Mouse (Mus musculus) MN1 (cell line): Measurements from ENCODE around the gene Gm43720.

Experiments
- DNase-seq: peaks from one replicate; pipeline ENCODE4 v3.0.0-alpha.2; 2016; ENCODE audit warnings: low spot score

The Gm43720 gene

DNA sequence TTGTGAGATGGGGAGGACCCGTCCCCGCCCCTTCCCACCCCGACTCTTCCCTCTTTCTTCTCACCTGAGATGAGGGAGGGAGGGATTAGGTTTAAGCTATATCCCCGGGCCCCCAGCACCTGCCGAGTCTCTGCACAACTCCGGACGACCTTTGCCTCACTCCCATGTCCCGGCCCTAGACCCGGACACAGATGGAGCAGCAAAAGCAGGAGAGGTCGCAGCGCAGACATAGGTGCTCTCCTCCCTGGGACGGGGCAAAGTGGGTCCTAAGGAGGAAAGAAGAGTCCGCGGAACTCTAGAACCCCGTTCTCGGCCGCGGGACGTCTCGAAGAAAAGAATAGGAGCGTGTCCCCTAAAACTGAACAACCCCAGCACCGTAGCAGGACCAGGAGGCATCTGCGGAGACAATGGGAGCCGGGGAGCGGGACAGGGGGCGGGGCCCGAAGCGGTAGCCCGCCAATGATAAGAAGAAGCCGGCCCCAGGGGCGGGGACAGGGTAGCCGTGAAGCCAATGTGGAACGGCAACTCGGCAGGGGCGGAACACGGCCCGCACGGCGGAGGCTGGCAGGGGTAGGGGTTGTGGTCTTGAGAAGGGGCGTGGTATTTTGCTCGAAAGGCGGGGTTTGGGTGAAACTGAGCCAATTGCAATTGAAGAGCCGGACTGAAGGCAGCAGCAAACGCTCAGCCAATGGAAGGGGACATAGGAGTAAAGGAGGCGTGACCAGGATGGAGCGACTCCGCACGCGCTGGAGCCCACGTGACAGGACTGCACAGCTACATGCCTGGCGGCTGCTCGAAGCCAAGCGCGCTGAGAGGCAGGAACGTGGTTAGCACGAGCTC lies at the start of gene Gm43720, which contains the start of the genes Gpc2 and Stag3:
TSS of gene Gm43720 (minus strand) at position 374 of the 840 bp plus-strand sequence.
TSS of gene Gpc2 (minus strand) at position 421 of the 840 bp plus-strand sequence.
TSS of gene Stag3 (plus strand) at position 656 of the 840 bp plus-strand sequence.
- DNase-seq: no peak

GRCm38 (mm10) chr5:138312795-138313194 lies 33.0 kb upstream of the Gm43720 start:
- no peak for DNase-seq

DNA sequence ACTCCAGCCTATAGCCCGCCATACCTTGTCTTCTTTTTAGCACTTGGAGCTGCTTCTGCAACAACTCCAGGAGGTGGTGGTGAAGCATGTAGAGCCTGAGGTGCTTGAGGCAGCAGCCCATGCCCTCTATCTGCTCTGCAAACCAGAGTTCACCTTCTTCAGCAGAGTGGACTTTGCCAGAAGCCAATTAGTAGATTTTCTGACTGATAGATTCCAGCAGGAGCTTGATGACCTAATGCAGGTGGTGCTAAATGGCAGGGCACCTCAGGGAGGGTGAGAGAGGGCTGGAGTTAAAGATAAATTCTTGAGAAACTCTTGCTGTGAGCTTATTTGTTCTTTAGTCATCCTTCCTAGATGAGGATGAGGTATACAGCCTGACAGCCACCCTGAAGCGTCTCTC lies 19.9 kb upstream of the Gm43720 start:
- DNase-seq: no peak

GRCm38 (mm10) chr5:138294158-138294557 lies 14.4 kb upstream of the Gm43720 start:
- no peak for DNase-seq

DNA sequence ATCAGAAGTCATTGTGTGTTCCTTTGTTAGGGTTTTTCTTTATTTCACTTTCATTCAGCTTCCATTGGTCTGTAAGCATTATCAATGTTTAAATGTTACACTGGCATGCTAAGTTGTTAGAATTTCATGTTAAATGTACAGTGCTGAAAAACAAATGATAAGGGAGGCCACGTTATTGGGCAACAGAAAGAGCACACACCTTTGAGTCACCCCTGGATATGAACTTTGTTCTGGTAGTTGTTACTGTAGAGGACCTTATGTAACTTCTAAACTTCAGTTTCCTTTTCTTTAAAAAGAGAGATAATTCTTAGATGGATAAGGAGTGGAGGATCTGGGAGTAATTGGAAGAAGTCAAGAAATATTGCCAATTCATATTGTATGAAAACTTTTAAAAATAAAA lies 11.9 kb upstream of the Gm43720 start:
- no peak for DNase-seq

- no peak for DNase-seq
These were observed 8.1 kb upstream of the Gm43720 start for GRCm38 (mm10) chr5:138287861-138288260.

DNA sequence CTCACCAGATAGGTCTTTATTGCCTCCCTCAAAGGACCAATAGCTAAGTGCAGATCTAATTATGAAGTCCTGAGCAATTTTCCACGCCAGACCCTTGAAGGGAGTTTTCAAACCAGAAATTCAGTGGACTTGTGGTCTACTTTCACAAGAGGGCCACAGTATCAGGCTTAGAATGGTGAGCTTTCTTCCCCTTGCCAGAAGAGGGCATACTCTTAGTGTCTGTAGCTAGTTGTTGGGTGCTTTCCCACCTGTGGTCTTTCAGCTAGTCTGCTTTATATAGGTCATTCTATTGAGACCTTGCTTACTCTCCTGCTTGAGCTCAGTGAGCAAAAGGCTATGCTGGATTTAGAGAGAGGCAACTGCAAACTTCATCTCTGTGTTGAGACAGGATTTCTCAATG lies 3.8 kb upstream of the Gm43720 start:
- no peak for DNase-seq

- no peak for DNase-seq
These were observed 2.0 kb upstream of the Gm43720 start for GRCm38 (mm10) chr5:138281798-138282197.

DNA sequence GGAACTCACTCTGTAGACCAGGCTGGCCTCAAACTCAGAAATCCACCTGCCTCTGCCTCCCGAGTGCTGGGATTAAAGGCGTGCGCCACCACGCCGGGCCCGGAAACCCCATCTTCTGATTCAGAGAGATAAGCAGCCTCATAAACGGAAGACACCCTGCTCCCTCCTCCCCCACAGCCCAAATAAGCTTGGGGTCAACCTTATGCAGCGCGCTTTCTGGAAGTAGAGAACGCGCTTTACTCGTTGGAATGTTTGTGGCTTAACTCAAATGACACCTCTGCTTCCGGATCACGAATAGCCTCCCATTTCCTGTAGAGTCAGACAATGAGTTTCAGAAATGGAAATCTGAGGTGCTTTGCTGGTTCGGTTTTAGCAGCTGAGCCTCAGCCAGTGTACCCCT lies 1.1 kb upstream of the Gm43720 start:
- DNase-seq: no peak

DNA sequence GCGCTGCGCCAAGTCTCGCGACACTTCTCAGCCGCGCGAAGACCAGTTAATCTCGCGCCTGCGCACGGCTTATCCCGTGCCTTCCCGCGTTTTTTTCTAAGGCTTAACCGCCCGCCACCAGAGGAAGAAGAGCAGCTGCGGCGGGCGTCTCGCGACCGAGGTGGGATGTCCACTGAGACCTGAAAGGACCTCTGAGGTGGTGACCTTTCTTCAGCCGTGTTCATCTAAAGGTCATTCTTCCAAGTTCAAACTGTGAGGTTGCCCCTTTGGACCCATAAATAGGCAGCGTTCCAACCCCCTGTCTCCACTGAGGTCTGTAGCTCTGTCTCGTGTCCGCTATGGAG lies 639 bp upstream of the Gm43720 start:
- no peak for DNase-seq

DNA sequence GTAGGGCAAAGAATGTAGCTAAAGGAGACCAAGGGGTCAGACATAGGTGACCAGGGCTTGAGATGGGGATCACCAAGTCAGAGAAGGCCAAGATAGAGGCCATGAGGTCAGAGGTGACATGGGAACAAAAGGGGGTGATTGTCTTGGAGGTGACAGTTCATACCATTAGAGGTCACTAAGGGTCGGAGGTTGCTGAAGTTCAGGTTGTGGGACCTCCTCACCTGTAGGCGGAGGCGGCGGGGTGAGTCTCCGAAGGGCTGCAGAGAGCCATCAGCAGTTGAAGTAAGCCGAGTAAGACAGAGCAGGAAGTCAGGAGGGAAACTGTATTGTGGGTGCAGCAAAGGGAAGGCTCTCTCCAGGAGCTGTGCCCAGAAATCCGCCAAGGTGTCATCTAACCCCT lies 1.8 kb downstream of the Gm43720 start:
- DNase-seq: no peak

DNA sequence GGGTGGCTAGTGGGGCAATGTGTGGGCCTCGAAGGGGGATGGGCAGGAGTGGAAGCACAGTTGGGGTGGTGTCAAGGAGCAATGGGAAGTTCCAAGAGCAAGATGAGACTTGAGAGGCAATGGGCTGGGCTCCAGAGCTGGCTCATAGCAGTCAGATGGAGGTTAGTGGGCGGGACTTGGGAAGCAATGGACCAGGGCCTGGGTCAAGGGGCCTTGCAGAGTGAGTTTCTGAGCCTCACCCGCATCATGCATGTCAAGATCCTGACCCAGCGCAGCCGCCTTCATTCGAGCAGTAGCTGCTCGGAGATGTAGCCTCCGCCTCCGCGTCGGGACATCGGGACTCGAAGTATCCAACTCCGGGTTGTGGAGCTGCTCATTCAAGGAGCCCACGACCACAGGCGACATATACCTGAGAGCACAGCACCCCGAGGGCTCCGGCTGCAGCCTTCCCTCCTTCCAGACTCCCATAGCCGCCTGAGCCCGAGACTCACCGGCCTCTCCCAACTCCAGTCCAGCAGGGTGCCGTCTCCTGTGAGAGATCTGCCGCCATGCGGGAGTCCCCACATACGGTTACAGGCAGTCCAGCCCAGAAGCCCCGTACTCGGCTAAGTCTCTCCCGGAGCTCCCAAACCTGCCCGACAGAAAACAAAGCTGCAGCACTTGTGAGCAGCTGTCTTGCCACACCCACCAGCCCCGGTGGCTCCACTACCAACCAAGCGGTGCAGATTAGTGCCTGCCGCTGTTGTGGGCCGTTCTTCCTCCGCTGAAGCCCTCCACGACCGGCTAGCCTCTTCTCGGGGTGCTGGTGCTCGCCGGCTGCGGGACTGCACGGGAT lies 4.3 kb downstream of the Gm43720 start:
- DNase-seq: no peak

- no peak for DNase-seq
These were observed 5.6 kb downstream of the Gm43720 start for GRCm38 (mm10) chr5:138274186-138274585.

DNA sequence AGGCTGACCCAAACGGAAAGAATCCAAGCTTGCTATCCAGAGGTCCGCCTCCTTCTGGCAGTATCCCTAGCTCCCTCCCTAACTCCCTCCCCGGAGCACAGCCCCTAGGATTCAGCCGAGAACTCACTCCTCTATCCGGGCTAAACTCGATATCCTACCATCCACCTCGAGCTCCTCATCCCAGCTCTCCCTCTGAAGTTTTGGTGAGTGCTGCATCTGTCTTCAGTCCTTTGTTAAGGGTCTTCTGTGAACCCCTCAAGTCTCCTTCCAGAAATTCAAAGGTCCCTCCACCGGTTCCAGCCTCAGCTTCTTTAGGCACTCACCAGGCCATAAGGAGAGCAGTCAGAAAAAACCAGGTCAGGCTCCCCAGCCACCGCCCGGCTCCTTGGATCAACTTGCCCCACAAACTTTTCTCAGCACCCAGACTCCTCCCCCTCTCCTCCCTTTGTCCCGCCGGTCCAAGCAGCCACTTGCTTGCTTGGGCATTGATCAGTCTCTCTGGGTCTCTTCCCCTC lies 7.3 kb downstream of the Gm43720 start, which contains the start of gene Gal3st4:
TSS of gene Gal3st4 (minus strand) at position 432 of the 515 bp plus-strand sequence.
- DNase-seq: no peak

- no peak for DNase-seq
These were observed 8.5 kb downstream of the Gm43720 start for GRCm38 (mm10) chr5:138271232-138271631.

DNA sequence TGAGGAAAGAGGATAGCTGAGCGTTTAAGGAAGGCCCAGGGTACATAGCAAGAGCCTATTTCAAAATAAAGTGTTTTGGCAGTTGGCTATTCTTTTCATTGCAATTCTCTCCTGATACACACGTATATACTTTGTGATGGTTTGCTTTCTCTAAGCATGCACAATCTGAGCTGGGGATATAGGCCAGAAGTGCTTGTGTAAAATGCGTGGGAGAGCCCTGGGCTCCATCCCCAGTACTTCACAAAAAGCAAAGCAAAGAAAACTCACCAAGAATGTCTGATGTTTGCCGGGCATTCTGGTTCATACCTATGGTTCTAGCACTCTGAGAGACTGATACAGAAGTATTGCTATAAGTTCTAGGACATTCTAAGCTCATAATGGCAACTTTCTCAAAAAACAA lies 10.8 kb downstream of the Gm43720 start:
- no peak for DNase-seq

DNA sequence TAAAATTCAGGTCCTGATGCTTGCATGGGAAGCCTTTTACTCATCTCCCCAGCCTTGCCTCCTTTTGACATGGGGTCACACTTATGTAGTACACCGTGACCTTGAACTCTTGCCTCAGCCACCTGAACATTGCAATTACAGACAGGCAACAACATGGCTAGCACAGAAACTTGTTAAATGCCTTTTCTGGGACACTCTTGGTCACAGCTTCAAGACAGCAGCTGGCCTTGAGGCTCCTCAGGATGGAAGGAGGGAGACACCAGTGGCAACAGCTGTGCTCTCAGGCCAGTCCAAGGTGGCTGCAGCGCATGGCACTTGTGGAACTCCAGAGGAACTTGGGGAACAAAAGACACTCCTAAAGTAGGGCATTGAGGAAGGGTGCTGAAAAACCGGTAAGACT lies 12.6 kb downstream of the Gm43720 start:
- DNase-seq: no peak

GRCm38 (mm10) chr5:138265712-138266111 lies 14.0 kb downstream of the Gm43720 start:
- DNase-seq: no peak

GRCm38 (mm10) chr5:138264207-138264578 lies 15.6 kb downstream of the Gm43720 start:
- DNase-seq: no peak

GRCm38 (mm10) chr5:138263260-138264206 lies 16.2 kb downstream of the Gm43720 start, which contains the start of gene BC037034:
Gene BC037034 (minus strand): TSS chr5:138264033.
- DNase-seq: peak; percentile 92

DNA sequence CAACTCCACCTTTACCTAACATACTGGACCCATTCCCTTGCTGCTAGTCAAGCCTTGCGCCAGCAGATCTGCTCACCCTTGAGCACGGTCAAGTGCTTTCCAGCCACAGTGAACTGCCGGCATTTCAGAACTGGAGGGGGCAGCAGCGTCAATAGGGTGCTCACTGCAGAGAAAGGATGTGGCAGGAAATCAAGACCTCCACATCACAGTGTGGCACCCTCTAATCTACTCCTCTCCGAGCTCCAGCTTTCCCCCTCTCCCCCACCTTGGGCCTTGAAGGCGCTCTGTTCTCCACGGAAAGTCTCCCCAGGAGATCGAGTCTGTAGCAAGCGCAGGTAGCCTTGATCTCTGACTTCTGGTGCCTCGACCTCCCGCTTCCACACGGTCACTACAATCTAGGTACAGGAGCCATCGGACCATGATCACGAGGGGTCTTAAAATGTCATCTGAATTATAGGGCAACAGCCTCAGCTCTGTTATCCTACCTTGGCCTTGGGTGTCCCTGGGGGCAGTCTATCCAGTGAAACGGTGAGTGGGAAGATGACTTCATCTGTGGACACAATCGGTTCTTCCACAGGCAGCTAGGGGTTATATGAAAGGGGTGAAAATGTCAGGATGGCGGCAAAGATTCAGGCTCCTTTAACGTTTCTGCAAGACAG lies 17.0 kb downstream of the Gm43720 start:
- DNase-seq: no peak
